ENCODE assay signal across 8 mouse cellular contexts in the genomic region with DNA sequence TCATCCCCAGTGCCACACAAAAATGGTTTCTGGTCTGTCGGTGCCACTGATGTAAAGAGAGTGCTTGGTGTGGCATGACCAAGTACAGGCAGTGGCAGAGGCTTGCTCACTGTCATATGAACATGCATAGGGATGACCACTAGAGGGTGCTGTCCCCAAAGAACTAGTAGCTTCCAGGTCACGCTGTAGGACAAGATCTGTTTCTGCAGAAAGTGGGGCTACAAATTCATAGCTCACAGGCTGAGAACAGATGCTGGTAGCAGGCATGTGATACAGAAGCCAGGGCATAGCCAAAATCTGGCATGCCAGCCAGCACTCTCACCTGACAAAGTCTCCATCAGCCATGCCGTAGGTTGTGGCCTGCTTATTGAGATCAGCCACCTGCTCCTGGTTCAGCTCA. TPM values are rescaled to one million over a fixed set of nuclear protein-coding genes. Genes with fewer than 3 reads are reported as not detected.
DNase-seq lines count a peak whose midpoint lies in the region; ATAC-seq lines count a peak whose summit lies in the region.

No protein-coding gene starts in this region.

- DNase-seq in ES-CJ7 (ENCODE audit: low read depth, low spot score), result peak; percentile 84
- DNase-seq in brain, adult 2 months (ENCODE audit: low read depth, low spot score), result peak; percentile 97
- DNase-seq in heart, postnatal 14 days, result peak; percentile 72 to 87
- DNase-seq in kidney, postnatal 36 days, result peak; percentile 74 to 88
- peak; percentile 48 for DNase-seq in testis, postnatal 14 days (ENCODE audit: low spot score)

- peaks cover 29% of the 10 kb centered on the region for H3K4me1 ChIP-seq in liver, embryonic 15.5 days (replicated peaks)
- no peaks in the 10 kb centered on the region for H3K4me1 ChIP-seq in neural tube, embryonic 13.5 days (replicated peaks)

- H3K4me2 ChIP-seq in liver, embryonic 15.5 days, result no peak overlapping the region
- H3K4me2 ChIP-seq in neural tube, embryonic 13.5 days, result no peak overlapping the region

- peaks cover 92% of the 10 kb centered on the region for H3K36me3 ChIP-seq in liver, embryonic 15.5 days (replicated peaks)
- H3K36me3 ChIP-seq in neural tube, embryonic 13.5 days, result peaks cover 99% of the 10 kb centered on the region

- no peaks in the 10 kb centered on the region for H3K9me3 ChIP-seq in liver, embryonic 15.5 days (replicated peaks)
- H3K9me3 ChIP-seq in neural tube, embryonic 13.5 days, result no peaks in the 10 kb centered on the region

- H3K27me3 ChIP-seq in liver, embryonic 15.5 days, result no peaks in the 10 kb centered on the region
- no peaks in the 10 kb centered on the region for H3K27me3 ChIP-seq in neural tube, embryonic 13.5 days

- H3K4me3 ChIP-seq in liver, embryonic 15.5 days (replicated peaks), result no peak overlapping the region
- H3K4me3 ChIP-seq in neural tube, embryonic 13.5 days, result no peak overlapping the region

- intact Hi-C loops in heart, postnatal 14 days (cut with DNase I), result loop anchor here (2.0 to 5.0 kb wide), 3 partner anchors 29 to 148 kb away; no protein-coding TSS in a partner anchor

- no peak overlapping the region for H3K9ac ChIP-seq in liver, embryonic 15.5 days
- no peak overlapping the region for H3K9ac ChIP-seq in neural tube, embryonic 13.5 days

- no peak overlapping the region for H3K27ac ChIP-seq in liver, embryonic 15.5 days (replicated peaks)
- no peak overlapping the region for H3K27ac ChIP-seq in neural tube, embryonic 13.5 days (replicated peaks)

- 48% methylated on average over 3 of the region's 3 CpGs for WGBS in liver, embryonic 15.5 days (ENCODE audit: insufficient replicate concordance)
- 64% methylated on average over 3 of the region's 3 CpGs for WGBS in neural tube, embryonic 13.5 days

- peak; percentile 79 for ATAC-seq in erythroblast, adult 5-6 weeks (replicated peaks; ENCODE audit: low FRiP score, poor library complexity, severe bottlenecking)
- peak; percentile 35; the same call in 1 of the 2 replicates for ATAC-seq in liver, embryonic 15.5 days (ENCODE audit: insufficient read depth)
- ATAC-seq in neural tube, embryonic 13.5 days (ENCODE audit: low read depth), result peak; percentile 19; the same call in 1 of the 2 replicates

RNA-seq across cellular contexts. Expression of a gene that starts 12.5 kb away (rescaled TPM):
- total RNA-seq in erythroblast, adult 5-6 weeks (2015; ENCODE audit: low replicate concordance), result 32.0 and 46.7 TPM in 2 replicates
- total RNA-seq in erythroblast, adult 5-6 weeks (2017; ENCODE audit: low replicate concordance), result 10.2 and 13.5 TPM in 2 replicates
- 10 to 100 TPM; 45.6 to 49.8 TPM for total RNA-seq in heart, postnatal 14 days (2021)
- polyA plus RNA-seq in liver, embryonic 15.5 days (2015; fragmentation: Nextera tagmentation; extraction: Ambion mirVana), result 79.6 and 90.9 TPM in 2 replicates
- polyA plus RNA-seq in neural tube, embryonic 13.5 days (2015; fragmentation: Nextera tagmentation; extraction: Ambion mirVana), result 153 and 159 TPM in 2 replicates

RNA-seq across cellular contexts. Expression of a gene that starts 12.8 kb away (rescaled TPM):
- total RNA-seq in erythroblast, adult 5-6 weeks (2015; ENCODE audit: low replicate concordance), result not detected in 2 replicates
- total RNA-seq in erythroblast, adult 5-6 weeks (2017; ENCODE audit: low replicate concordance), result 0.84 TPM in 1 of 2 replicates, not detected in the other
- total RNA-seq in heart, postnatal 14 days (2021), result under 1 TPM; 0.20 to 0.36 TPM
- 0.60 and 0.81 TPM in 2 replicates for polyA plus RNA-seq in liver, embryonic 15.5 days (2015; fragmentation: Nextera tagmentation; extraction: Ambion mirVana)
- 0.40 TPM in 1 of 2 replicates, not detected in the other for polyA plus RNA-seq in neural tube, embryonic 13.5 days (2015; fragmentation: Nextera tagmentation; extraction: Ambion mirVana)

RNA-seq across cellular contexts. Expression of a gene that starts 14.4 kb away (rescaled TPM):
- 0.96 and 2.3 TPM in 2 replicates for total RNA-seq in erythroblast, adult 5-6 weeks (2015; ENCODE audit: low replicate concordance)
- 14.9 and 21.9 TPM in 2 replicates for total RNA-seq in erythroblast, adult 5-6 weeks (2017; ENCODE audit: low replicate concordance)
- 10 to 100 TPM; 21.5 to 22.6 TPM for total RNA-seq in heart, postnatal 14 days (2021)
- 12.2 and 13.4 TPM in 2 replicates for polyA plus RNA-seq in liver, embryonic 15.5 days (2015; fragmentation: Nextera tagmentation; extraction: Ambion mirVana)
- polyA plus RNA-seq in neural tube, embryonic 13.5 days (2015; fragmentation: Nextera tagmentation; extraction: Ambion mirVana), result 52.9 and 61.6 TPM in 2 replicates

RNA-seq across cellular contexts. Expression of a gene that starts 27.0 kb away (rescaled TPM):
- total RNA-seq in erythroblast, adult 5-6 weeks (2015; ENCODE audit: low replicate concordance), result 12.5 and 13.3 TPM in 2 replicates
- 22.9 and 37.9 TPM in 2 replicates for total RNA-seq in erythroblast, adult 5-6 weeks (2017; ENCODE audit: low replicate concordance)
- 10 to 100 TPM; 41.3 to 41.5 TPM for total RNA-seq in heart, postnatal 14 days (2021)
- polyA plus RNA-seq in liver, embryonic 15.5 days (2015; fragmentation: Nextera tagmentation; extraction: Ambion mirVana), result 10.2 and 15.7 TPM in 2 replicates
- 32.7 and 36.5 TPM in 2 replicates for polyA plus RNA-seq in neural tube, embryonic 13.5 days (2015; fragmentation: Nextera tagmentation; extraction: Ambion mirVana)

RNA-seq across cellular contexts. Expression of a gene that starts 39.3 kb away (rescaled TPM):
- 1.5 TPM in 1 of 2 replicates, not detected in the other for total RNA-seq in erythroblast, adult 5-6 weeks (2015; ENCODE audit: low replicate concordance)
- total RNA-seq in erythroblast, adult 5-6 weeks (2017; ENCODE audit: low replicate concordance), result 0.68 and 2.2 TPM in 2 replicates
- 1 to 10 TPM; 6.3 to 9.6 TPM for total RNA-seq in heart, postnatal 14 days (2021)
- 1.7 TPM in 2 replicates for polyA plus RNA-seq in liver, embryonic 15.5 days (2015; fragmentation: Nextera tagmentation; extraction: Ambion mirVana)
- 5.6 and 6.6 TPM in 2 replicates for polyA plus RNA-seq in neural tube, embryonic 13.5 days (2015; fragmentation: Nextera tagmentation; extraction: Ambion mirVana)

Comparison
In these comparisons a context has a peak if more than half of its experiments do, and no peak if none do; other contexts are left out.
1. ATAC-seq: peak in every context shown above with its lines; median percentile 79 in erythroblast, adult 5-6 weeks; 35 in liver, embryonic 15.5 days; 19 in neural tube, embryonic 13.5 days.